Mouse (Mus musculus) c-Kit-positive CD71-negative TER-119-negative erythroid progenitor cells, embryonic 14.5 days (primary cell): ENCODE data around the gene Kyat1.

Source experiments
- DNase-seq: peaks from one replicate; pipeline ENCODE4 v3.0.0-alpha.2; 2013; ENCODE audit warnings: low read depth

Kyat1 gene

DNA sequence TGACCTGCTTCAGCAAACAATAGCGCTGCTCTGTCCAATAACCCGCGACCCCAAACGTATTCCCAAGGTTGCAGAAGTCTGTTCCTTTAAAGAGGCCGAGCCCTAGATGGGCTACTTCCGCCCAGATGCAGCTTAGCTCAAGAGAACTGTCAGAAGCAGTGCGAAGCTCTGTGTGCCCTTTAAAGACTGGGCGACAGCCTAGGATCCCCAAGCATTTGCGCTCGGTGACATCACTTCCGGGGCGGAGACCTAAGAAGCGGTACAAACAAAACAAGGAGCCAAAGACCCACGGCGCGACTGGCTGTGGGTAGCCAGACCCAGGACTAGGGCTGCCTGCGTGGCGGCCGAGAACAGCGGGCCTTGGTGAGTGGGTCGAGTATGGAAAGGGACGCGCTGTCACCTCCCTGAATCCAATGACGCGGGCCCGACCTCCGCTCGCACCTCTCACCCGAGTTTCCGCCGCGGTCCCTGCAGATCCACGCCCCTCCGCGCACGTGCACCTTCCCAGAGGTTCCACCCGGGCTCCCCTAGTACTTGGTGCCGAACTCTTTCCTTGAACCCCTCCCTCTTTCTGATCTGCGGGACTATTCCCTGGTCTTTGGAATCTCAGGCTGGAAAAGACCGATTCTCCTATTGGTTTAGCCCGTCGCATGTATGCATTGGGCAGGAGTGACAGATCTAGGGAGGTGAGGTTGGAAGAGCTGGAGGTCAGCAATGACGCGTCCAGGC is at the start of gene Kyat1:
Gene Kyat1, minus strand, starts transcription at position 219 of the 729 bp plus-strand sequence.
- peak; percentile 98 for DNase-seq

DNA sequence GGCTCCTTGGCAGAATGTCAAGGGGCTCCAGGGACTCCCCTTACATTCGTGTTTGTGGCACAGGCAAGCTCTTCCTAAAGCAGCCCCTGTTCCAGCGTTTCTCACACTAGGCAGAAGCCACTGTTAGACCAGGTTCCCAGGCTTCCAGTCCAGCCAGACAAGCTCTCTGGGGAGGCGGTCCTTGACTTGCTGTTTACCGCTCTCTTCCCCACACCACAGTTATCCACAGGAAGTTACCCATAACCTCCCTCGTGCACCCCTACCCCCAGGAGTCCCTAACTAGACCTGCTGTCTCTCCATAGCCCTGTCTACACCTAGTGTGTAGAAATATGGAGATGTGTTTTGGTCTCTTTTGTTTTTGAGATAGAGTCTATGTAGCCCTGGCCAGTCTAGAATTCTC is 48.2 kb upstream of the Kyat1 start:
- no peak for DNase-seq

DNA sequence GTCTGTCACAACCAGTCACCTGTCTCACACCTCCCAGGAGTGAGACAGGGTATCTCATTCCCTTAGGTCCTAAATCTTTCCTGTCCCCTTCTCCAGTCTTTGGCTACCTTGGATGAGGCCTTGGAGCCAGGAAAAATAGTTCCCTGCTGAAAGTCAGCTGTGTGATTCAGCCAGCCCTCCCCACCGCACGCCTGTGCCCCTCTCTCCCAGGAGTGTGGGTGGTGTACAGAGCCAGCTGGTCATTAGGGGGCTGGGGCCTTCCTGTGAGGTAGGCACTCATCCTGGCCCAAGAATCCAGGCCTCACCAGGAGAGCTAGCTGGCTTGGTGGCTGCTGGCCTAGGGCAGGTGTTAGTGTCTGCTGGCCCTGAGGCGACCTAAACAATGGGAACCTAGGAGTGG is 46.9 kb upstream of the Kyat1 start:
- no peak for DNase-seq

DNA sequence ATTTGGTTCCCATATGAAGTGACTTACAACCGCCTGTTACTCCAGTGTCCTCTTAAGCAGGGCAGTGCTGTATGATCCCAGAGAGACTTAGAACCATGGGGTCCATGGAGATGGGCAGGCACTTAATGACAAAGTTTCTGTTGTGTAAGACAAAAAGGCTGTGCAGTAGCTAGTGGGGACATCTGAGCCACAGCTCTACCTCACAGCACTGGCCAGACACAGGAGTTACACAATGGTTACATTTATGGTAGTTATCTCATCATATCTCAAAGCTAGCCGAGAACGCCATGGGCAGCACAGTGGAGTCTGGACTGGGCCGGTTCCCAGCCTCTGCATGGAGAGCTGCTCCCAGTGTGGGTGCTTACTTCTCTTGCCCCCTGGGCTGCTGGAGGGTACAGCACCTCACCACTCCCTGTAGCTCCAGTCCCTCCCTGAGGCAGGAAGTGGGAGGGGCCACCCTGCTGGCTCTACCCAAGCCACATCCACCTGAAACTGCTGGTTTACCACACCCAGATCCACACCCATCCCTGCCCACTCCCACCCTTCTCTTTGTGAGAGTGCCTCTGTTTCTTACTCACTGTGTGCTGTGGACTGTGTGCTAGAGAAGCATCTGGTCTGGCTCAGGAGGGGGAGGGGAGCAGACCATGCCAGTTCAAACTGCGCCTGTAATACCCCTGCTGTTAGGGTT is 45.9 kb upstream of the Kyat1 start:
- DNase-seq: peak; percentile 62

DNA sequence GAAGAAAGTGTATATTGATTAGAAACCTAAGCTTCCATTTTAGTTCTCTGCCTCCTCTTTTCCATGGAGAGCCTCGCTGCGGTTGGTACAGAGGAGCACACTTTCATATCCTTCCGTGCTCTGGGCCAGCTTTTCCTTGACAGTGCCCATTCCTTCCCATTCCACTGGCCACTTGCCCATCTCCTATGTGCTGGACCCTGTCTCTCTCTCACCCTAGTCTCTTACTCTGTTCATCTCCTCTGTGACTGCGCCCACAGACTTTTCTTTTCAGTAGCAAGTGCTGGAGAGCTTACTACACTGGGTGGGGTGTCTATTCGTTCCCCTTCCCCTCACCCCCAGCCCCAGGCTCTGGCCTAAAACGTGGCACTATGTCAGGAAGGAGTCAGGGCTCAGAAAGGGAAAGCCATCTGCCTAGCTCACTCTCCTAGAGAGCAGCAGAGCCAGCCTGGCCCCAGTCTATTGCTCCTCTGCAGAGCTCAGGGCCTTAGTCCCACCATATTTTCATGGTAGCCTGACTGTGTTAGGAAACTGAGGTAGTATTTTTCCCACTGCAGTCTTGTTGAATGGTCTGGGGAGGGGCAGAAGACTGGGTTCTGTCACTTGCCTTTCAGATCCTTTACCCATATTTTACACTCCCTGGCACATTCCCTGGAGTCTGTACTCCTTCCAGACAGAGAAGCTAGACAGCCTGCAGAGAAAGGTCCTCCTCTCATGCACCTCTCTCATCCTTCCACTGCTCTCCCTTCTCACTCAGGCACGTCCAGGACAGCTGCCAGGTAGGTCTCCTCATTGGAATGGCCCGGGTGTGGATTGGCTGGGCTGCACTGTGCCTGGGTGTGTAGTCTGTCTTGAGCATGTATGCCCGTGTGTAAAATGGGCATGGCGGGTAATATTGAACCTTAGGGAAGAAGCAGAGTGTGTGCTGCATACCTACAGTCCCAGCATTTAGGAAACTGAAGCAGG is 44.8 kb upstream of the Kyat1 start:
- no peak for DNase-seq

DNA sequence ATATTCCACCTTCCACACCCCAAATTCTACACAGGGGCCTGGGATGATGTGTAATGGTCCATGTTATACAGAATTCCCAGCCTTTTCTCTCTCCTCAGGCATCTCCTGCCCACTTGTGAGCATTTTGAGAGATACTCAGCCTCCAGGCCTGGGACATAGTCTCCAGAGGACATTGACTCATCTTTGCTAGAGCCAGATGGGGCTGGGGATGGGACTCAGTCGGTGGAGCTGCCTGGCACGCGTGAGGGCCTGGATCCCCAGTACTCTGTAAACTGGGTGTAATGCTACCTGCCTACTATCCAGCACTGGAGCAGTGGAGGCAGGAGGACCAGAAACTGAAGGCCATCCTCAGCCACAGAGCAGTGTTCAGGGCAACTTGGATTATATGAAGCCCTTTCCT is 43.5 kb upstream of the Kyat1 start:
- DNase-seq: no peak

DNA sequence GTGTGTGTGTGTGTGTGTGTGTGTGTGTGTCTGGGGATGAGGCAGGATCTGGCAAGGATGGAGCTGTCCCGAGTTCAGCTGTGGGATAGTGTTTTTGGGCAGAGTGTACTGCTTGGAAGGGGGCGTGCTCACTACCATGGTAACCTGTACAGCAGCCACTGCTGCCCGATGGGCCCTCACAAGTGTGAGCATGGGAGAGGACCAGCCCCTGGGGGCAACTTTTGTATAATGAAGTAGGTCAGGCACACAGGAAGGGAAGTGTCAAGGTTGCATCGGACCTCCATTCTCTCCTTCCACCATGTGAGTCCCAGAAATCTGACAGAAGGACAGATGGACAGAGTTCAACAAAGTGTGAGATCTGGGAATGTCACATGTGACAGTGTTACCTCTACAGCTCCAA is 42.0 kb upstream of the Kyat1 start:
- DNase-seq: no peak

DNA sequence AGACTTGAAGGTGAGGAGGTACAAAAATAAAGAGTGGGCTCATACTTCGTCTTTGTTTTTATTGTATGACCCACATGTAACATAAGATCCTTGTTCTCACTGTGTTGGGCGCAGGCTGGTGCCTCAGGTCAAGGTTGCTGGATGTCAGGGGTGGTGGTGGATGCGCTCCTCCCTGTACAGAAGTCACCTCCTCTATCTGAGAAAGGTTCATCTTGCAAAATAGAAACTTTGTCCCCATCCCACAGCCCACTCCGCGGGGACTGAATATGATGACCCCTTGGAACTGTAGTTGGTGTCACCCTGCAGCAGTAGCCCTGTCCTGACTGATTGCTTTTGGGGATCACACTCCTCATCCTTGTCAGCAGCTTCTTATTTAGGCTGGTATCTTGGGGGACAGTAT is 41.4 kb upstream of the Kyat1 start:
- no peak for DNase-seq

DNA sequence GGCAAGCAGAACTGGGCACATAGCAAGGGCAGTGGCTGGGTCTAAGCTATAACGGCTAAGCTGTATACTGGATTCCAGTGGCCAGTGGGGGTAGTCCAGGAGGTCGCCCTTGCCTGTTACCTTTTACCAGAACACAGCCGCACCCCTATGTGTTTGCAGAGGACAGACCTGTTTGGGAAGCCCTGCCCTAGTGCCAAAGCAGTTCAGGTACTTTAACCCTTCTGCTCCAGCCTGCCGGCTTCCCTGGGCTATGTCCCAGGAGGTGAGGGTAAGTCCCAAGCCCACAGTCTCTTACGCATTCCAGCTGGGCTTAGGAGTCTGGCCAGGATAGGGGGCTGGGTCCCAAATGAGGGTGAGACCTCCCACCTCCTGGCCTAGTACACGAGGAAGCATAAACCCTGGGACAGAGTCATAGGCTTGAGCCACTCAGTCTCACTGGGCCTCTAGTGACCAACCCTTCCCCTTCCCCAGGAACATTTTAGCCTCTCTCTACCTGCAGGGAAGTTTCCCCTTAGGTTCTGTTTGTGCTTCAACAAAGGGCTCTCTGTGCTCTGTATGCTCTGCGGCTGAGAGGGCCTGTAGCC is 39.0 kb upstream of the Kyat1 start:
- DNase-seq: no peak

DNA sequence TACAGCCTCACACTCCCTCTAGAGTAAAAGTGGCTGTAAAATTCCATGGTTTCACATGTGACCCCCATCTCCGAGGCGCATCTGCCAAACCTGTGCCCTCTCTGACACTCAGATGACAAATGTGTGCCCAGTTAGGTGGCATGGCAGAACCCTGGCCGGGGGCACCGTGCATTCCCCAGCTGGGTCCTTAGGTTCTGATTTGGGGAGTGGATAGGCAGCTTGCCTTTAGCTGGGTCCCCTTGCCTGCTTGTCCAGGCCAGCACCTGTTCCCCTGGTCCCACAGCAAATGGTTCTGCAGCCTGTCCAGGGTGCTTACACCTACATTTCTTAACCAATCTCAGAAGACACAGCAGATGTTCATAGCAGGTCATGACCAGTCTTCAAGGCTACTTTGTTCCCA is 37.7 kb upstream of the Kyat1 start:
- no peak for DNase-seq

DNA sequence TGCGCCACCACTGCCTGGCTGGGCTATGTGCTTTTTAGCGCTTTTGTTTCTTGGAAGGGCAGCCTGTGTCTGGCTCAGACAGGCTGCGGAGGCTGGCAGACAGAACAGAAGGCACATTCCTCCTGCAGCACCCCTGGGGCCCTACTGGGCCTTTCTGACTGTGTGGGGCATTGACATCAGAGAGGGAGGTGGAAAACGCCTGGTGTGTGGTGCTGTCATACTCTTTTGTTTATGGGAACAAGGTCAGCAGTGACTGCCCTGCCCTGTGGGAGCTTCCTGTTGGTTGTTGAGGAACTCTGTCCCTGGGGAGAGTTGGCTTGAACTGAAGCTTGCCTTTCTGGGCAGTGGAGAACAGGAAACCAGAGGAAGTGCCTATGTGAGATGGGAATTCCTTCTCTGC is 36.9 kb upstream of the Kyat1 start:
- no peak for DNase-seq

DNA sequence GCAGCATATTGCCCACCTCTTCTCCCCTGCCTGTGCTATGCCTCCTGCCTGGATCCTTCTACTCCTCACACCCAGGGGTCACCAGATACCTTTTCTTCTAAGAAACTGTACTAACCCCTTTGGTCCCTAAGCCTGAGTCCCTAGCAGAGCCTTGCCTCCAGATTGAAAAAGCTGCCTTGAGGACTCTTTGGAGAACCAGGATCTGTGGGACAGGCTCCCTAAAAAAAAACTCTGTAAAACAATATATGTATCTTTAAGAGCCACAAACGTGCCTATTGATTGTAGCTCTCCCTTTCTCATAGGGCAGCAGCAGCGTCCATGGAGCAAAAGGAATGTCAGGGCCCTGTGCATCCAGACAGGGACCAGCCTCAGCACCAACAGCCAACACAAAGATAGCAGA is 34.6 kb upstream of the Kyat1 start, which contains the start of gene Gm28035:
Gene Gm28035, plus strand, starts transcription at position 301 of the 400 bp plus-strand sequence.
- no peak for DNase-seq

DNA sequence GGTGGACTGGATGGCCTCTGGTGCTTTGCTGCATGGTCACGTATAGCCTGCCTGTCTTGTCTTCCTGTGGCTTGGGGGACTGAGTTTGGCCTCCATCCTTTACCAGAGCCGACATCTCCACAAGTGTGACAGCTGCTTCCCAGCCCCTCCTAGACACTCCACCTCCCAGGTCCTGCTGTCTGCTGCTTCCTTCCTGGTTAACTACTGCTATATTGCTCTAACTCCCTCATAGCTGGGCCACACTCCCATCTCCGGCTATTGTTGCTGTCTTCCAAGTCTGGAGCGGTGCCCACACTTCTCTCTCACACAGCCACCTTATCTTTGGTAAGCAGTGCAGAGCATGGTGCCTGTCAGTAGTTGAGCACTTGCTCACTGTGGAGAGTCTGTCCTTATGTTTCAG is 34.1 kb upstream of the Kyat1 start:
- no peak for DNase-seq

DNA sequence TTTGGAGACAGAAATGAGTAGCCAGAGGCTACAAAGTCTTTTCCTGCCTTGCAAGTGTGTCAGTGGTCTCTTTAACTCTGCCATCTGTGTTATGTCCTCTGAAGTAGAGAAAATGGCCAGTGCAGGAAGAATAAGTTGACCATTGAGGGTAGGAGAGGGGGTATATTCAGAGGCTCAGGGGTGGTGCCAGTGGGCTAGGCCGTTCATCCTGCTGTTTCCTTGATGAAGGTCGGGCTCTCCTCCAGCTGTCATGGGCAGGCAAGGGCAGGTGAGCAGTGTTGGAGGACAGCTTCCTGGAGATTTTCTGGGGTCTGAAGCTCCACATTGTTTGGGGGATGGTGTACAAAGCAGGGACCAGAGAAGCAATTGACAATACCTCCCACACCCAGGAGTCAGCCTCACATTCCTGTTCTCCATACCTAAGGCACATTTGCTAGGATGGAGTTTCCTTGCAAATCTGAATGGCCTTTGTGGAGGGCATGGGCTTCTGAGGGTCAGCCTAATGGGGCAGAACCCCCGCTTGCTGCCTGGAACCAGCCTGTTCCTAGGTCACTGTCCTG is 33.3 kb upstream of the Kyat1 start:
- DNase-seq: no peak

DNA sequence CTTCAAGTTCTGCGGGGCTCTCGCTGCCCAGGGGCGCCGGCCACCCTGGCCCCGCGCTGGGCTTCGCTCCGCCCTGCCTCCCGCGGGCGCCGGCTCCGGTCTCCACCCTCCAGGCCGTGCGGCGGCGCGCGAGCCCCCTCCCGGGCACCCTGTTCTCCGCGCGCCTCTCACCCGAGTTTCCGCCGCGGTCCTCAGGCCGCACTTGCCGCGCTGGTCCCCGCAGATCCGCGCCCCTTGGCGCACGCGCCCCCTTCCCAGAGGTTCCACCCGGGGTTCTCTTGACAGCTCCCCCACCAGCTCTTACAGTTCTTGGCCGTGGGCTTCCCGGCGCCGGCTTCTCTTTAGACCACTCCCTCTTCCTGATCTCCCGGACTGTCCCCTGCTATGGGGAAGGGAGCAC is 32.2 kb upstream of the Kyat1 start:
- no peak for DNase-seq

DNA sequence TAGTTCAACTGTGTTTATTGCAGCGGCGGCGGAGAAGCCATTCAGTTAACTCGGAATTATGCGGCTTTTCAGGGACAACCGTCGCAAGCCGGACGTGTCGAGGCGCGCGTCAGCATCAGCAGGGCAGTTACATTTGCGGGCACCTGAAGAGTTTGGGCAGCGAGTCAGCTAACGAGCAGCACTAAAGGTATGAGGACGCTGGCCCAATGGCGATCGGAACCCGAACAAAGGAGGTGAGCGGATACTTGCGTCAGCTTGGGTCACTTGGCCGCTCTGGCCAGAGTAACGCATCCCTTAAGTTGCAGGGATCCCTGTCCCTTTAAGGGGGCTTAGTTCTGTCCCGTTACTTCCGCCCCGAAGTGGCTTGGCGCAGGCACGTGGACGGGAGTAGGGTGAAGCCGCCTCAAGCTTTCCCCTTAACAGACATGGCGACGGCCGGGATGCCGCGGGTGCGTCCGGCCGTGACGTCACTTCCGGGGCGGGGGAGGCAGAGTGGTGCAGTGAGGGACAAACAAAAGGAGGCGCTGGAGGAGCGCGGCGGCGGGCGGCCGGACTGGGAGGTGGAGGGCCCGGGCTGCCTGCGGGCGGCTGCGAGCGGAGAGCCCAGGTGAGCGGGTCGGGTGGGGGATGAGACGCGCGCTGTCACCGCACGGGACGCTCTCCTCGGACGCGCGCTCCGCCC is 31.7 kb upstream of the Kyat1 start, which contains the start of gene Lrrc8a:
Gene Lrrc8a, plus strand, starts transcription at position 517 of the 682 bp plus-strand sequence.
- peak; percentile 98 for DNase-seq

DNA sequence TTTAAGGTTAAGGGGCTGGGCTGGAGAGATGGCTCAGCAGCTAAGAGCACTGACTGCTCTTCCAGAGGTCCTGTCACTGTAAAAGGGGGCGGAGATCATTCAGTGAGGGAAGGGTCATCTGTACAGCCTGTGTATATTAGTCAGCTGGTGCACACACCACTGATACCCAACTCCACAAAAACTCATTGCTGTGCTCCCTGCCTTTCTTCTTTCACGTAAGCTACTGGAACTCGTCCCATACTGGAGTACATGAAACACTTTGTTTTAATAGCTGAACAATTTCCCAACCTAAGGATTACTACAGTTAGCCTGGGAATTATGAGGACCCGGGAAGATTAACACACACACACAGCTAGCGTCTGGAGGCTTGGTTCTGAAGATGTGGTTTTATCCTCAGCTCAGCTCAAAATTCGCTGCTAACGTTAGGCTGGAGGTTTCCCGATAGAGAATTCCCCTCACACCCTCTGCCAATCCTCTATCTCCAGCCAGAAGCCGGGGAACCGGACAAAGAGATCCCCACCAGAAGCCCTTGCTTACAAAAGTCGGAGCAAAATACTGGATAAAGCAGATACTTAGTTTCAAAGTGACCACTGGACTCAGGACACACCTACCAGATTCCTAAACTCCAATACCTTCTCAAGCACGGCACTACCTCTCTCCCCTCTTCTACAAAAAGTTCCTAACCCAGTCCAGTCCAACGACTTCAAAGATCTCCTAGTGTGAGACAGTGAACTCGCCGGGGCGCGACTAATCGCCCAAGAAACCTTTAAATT is 31.0 kb upstream of the Kyat1 start:
- DNase-seq: no peak

DNA sequence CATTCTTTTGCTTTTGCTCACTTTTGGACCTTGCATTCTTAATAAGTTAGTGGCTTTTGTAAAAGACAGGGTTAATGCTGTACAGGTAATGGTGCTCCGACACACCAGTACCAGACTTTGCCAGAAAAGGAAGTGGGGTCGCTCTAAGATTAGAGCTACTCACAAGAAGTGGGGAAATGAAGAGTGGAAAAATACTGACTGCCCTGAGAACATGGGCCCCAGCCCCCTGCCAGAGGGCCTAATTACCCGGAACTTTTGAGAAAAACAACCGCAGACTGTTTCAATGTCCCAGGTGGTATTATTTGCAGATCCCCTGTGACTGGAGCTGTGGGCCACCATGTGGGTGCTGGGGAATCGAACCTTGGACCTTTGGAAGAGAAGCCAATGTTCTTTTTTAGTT is 29.9 kb upstream of the Kyat1 start:
- no peak for DNase-seq

DNA sequence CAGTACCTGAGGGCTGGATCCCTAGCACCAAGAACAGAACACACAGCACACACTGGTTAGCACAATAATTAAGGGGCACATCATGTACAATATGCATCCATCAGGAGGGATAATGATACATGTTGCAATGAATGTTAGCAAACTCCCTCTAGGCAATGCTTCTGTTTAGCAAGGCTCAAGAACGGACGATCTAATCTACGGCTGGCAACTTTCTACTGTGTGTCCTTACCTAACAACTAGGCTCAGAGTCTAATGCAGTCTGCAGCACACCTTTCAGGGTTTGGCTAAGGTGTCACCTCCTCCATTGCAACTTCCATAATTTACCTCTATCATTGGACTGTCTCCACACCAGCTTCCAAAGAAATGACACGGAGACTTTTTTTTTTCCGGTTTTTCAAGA is 10.6 kb upstream of the Kyat1 start:
- no peak for DNase-seq

DNA sequence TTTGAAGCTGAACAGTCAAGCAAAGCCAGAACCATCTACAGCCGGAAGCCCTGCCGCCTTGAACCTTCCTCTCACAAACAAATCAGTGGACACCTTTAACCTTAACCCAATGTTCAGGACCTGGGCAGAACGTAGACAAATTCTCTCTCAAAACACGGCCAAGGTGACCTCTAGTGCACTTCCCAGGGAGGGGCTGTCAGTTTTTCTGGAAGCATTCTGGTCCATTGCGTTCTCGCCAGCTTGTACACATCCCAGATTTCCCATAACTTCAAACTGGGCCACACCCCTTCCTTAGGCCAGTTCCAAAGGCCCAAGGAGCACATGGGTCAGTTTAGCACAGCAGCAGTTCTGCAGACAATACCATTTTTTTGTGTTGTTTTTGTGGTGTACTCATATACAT is 9.8 kb upstream of the Kyat1 start:
- no peak for DNase-seq
